Mouse (Mus musculus) layer of hippocampus, adult 6 months (tissue): ENCODE measurements around the gene Ryr2. TPM values are rescaled to one million over a fixed set of nuclear protein-coding genes. Genes with fewer than 3 reads are reported as not detected.

Experiments used
- long read RNA-seq, 2 experiments: library from polyadenylated mRNA; unstranded; transcript quantifications; one replicate each; pipeline ENCODE4 v2.0.0; 2019 to 2020
- polyA plus RNA-seq: library from polyadenylated mRNA; unstranded; fragments of <200 nt; fragmentation: Nextera tagmentation; gene quantifications from 2 replicates; pipeline ENCODE4 v1.2.3, GENCODE M21; 2021

Ryr2 gene
- 8.0 and 10.2 TPM in 2 replicates for polyA plus RNA-seq
- long read RNA-seq, experiment 1, partial matches to known transcripts = 16 of 39 reads
- long read RNA-seq, experiment 1, other reads (novel, unspliced or antisense) = 23 of 39 reads
- long read RNA-seq, experiment 2, partial matches to known transcripts = 10 of 28 reads
- long read RNA-seq, experiment 2, other reads (novel, unspliced or antisense) = 18 of 28 reads

GRCm38 (mm10) chr13:12106662-12107632, at the start of gene Ryr2:
Gene Ryr2, minus strand, starts transcription at chr13:12106945.

Other genes starting within 250 kb of the Ryr2 start
- 1.1 and 1.7 TPM in 2 replicates for gene Mtr, start 151.2 kb upstream of the Ryr2 start, polyA plus RNA-seq
- 12.3 and 12.6 TPM in 2 replicates for gene Actn2, start 233.8 kb upstream of the Ryr2 start, polyA plus RNA-seq